Mouse (Mus musculus): Measurements from ENCODE around the gene Ints4. TPM values are rescaled to one million over a fixed set of nuclear protein-coding genes. Genes with fewer than 3 reads are reported as not detected.
"Not testable (repeated sequence)": the region's sequence is repeated elsewhere in the genome, so short reads cannot be mapped to it uniquely, and the experiment has no call there.

Gene Ints4
- 21.9 and 26.7 TPM in 2 replicates for polyA plus RNA-seq (2015; fragmentation: Nextera tagmentation; extraction: Ambion mirVana)

DNA sequence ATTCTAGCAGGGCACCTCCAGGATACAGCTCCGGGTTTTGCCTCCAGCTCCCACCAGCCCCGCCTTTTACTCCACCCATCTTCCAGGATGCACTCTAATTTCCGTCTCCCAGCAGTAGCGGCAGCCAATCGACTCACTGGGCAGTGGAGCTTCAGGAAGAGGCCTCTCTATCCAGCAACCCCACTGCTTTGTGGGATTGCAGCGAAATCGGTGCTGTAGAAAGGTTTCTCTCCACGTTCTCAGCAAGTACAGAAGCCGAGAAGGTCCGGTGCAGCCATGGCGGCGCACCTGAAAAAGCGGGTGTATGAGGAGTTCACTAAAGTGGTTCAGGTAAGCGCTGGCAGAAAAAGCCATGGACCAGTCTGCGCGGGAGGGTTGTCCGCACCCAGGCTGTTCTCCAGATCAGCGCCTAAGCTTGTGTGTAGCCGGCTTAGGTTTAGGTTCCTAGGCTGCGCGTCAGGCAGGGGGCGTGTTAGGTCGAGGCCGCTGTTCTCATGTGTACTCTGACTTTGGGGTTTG, at the start of gene Ints4:
Gene Ints4, plus strand, starts transcription at position 136 of the 519 bp plus-strand sequence.
- Histone ChIP-seq H3K27me3 (ENCODE audit: control insufficient read depth, insufficient read depth, low read length) (no peaks in the 10 kb centered on the region), H3K4me1 (replicated peaks; ENCODE audit: control insufficient read depth, insufficient read depth) (no peaks in the 10 kb centered on the region; the same call in 1 of the 2 replicates), H3K27ac (replicated peaks) (peak within 1 kb of the TSS; percentile 49), H3K9ac (ENCODE audit: low read length) (peak within 1 kb of the TSS; percentile 50), H3K9me3 (ENCODE audit: control insufficient read depth, low read length) (no peaks in the 10 kb centered on the region), H3K4me2 (replicated peaks; ENCODE audit: low read depth) (peak within 1 kb of the TSS; percentile 59), H3K4me3 (ENCODE audit: low read depth, low read length) (peak within 1 kb of the TSS; percentile 48), H3K36me3 (ENCODE audit: control insufficient read depth, insufficient read depth, low read length) (peaks cover 8% of the 10 kb centered on the region; the same call in 1 of the 2 replicates)
- DNase-seq (ENCODE audit: low spot score) (peak; percentile 94), ATAC-seq (ENCODE audit: low FRiP score, low TSS enrichment) (peak; percentile 99)
- 1% methylated on average over 24 of the region's 24 CpGs for WGBS
- TF ChIP-seq CTCF (IDR thresholded peaks at IDR 0.05; ENCODE audit: low read depth) (peak; percentile 60), EP300 (optimal IDR thresholded peaks at IDR 0.05) (no peak)

DNA sequence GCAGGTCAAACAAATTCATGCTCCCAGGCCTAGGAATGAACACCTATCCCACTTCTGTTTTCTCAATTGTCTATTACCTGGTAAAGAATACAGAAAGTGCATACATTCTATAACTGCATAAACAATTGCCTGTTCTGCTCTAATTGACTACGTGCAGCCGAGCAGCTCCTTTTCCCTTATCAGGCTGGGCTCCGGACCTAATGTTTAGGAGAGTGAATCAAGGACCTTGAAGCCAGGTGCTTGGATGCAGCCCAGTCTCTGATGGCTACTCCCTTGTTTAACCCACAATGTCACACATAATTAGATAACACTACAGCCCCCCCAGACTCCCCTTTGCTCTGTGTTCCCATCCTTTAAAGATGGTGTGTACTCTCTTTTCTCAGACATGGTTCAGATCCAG, 47.2 kb upstream of the Ints4 start:
- not testable (repeated sequence) for H3K4me2 ChIP-seq (replicated peaks; ENCODE audit: low read depth); H3K9me3 ChIP-seq (ENCODE audit: control insufficient read depth, low read length); H3K4me3 ChIP-seq (ENCODE audit: low read depth, low read length); ATAC-seq (ENCODE audit: low FRiP score, low TSS enrichment); H3K27me3 ChIP-seq (ENCODE audit: control insufficient read depth, insufficient read depth, low read length); DNase-seq (ENCODE audit: low spot score); H3K4me1 ChIP-seq (replicated peaks; ENCODE audit: control insufficient read depth, insufficient read depth); H3K9ac ChIP-seq (ENCODE audit: low read length); H3K36me3 ChIP-seq (ENCODE audit: control insufficient read depth, insufficient read depth, low read length); H3K27ac ChIP-seq (replicated peaks)
- WGBS, result 43% methylated on average over 3 of the region's 3 CpGs

DNA sequence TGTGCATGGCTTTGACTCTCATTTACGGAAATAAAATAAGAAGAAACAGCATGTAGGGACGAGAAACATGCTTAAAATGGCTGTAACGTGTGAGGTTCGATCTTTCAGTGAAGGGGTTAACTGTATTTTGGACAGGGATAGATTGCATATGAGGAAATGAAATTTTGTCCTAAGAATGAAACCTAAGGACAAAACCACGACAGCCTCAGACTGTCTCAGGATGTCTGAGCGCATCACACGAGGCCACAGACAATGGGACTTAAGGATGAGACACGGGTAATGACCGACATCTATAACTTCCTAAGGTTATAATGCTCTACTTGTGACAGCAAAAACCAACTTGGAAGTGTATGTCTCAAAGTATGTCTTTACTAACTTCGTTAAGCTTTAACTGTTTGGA, 46.2 kb upstream of the Ints4 start:
- no peak for DNase-seq (ENCODE audit: low spot score)
- H3K27me3 ChIP-seq (ENCODE audit: control insufficient read depth, insufficient read depth, low read length), result no peaks in the 10 kb centered on the region
- H3K9ac ChIP-seq (ENCODE audit: low read length), result no peak overlapping the region
- no peaks in the 10 kb centered on the region for H3K9me3 ChIP-seq (ENCODE audit: control insufficient read depth, low read length)
- H3K27ac ChIP-seq (replicated peaks), result no peak overlapping the region
- H3K36me3 ChIP-seq (ENCODE audit: control insufficient read depth, insufficient read depth, low read length), result no peaks in the 10 kb centered on the region
- H3K4me3 ChIP-seq (ENCODE audit: low read depth, low read length), result no peak overlapping the region
- H3K4me1 ChIP-seq (replicated peaks; ENCODE audit: control insufficient read depth, insufficient read depth), result 0 out of 2 replicates have a peak, but pooled peaks cover 2% of the 10 kb centered on the region
- no peak overlapping the region for H3K4me2 ChIP-seq (replicated peaks; ENCODE audit: low read depth)
- ATAC-seq (ENCODE audit: low FRiP score, low TSS enrichment), result no peak
- TF ChIP-seq CTCF (IDR thresholded peaks at IDR 0.05; ENCODE audit: low read depth) (no peak), EP300 (optimal IDR thresholded peaks at IDR 0.05) (no peak)
- WGBS, result 82% methylated on average over 10 of the region's 10 CpGs

DNA sequence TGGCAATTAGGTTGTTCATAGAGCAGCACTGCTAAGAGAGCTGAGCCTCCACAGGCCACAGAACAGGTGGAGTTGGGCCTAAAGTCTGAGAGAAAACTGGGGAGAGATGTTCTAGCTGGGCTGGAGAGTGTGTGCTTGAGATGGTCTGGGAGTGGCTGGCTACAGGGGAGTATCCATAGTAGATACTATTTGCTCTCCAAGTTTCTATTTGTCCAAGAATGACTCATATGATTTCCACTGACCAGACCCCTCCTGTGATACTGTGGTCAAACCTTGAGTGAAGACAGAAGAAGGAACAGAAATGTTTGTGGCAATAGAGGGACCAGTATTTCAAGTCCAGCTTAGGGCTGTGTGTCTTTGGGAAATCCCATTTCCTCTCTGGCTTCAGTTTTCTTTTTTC, 41.8 kb upstream of the Ints4 start:
- Histone ChIP-seq H3K9ac (ENCODE audit: low read length) (no peak overlapping the region), H3K27ac (replicated peaks) (peak overlapping the region; percentile 56; the same call in 1 of the 2 replicates), H3K4me1 (replicated peaks; ENCODE audit: control insufficient read depth, insufficient read depth) (no peaks in the 10 kb centered on the region), H3K4me2 (replicated peaks; ENCODE audit: low read depth) (no peak overlapping the region), H3K36me3 (ENCODE audit: control insufficient read depth, insufficient read depth, low read length) (no peaks in the 10 kb centered on the region), H3K4me3 (ENCODE audit: low read depth, low read length) (no peak overlapping the region), H3K9me3 (ENCODE audit: control insufficient read depth, low read length) (no peaks in the 10 kb centered on the region), H3K27me3 (ENCODE audit: control insufficient read depth, insufficient read depth, low read length) (no peaks in the 10 kb centered on the region)
- DNase-seq (ENCODE audit: low spot score) (peak; percentile 38), ATAC-seq (ENCODE audit: low FRiP score, low TSS enrichment) (peak; percentile 99)
- TF ChIP-seq CTCF (IDR thresholded peaks at IDR 0.05; ENCODE audit: low read depth) (no peak), EP300 (optimal IDR thresholded peaks at IDR 0.05) (no peak)

DNA sequence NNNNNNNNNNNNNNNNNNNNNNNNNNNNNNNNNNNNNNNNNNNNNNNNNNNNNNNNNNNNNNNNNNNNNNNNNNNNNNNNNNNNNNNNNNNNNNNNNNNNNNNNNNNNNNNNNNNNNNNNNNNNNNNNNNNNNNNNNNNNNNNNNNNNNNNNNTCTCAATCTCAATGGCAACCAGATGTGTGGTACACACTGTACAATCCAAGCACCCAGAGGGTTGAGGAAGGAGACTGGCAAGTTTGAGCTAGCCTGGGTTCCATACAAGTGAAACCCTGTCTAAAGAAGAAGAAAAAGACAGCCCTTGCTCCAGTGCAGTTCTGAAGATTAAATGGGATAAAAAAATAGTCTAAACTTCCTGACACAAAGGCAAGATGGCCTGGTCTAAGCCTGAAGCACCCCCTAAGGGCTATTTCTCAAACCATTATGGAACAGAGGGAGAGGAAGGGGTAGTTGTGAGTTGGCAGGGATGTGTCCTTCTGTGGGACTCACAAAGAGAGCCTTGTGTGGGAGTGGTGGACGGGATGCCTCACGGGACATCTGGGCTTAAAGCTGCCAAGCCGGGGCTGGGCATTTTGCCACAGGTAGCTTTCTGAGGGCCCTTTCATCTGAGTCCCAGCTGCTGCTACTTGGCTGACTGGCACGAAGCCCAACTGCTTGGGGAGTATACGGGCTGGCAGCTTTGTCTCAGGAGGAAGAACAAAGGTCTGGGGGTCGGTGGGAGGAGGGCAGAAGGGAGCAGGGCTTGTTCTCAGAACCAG, 34.4 kb upstream of the Ints4 start:
- H3K27ac ChIP-seq (replicated peaks), result peak overlapping the region; percentile 89
- H3K36me3 ChIP-seq (ENCODE audit: control insufficient read depth, insufficient read depth, low read length), result no peaks in the 10 kb centered on the region
- H3K4me1 ChIP-seq (replicated peaks; ENCODE audit: control insufficient read depth, insufficient read depth), result peaks cover 4% of the 10 kb centered on the region; the same call in 1 of the 2 replicates
- ATAC-seq (ENCODE audit: low FRiP score, low TSS enrichment), result peak; percentile 89
- no peak overlapping the region for H3K4me3 ChIP-seq (ENCODE audit: low read depth, low read length)
- no peak overlapping the region for H3K4me2 ChIP-seq (replicated peaks; ENCODE audit: low read depth)
- no peaks in the 10 kb centered on the region for H3K9me3 ChIP-seq (ENCODE audit: control insufficient read depth, low read length)
- no peaks in the 10 kb centered on the region for H3K27me3 ChIP-seq (ENCODE audit: control insufficient read depth, insufficient read depth, low read length)
- H3K9ac ChIP-seq (ENCODE audit: low read length), result no peak overlapping the region
- peak; percentile 13; the same call in 1 of the 2 replicates for TF ChIP-seq CTCF (IDR thresholded peaks at IDR 0.05; ENCODE audit: low read depth)
- TF ChIP-seq EP300 (optimal IDR thresholded peaks at IDR 0.05), result no peak
- WGBS, result 8% methylated on average over 6 of the region's 6 CpGs
- DNase-seq (ENCODE audit: low spot score), result peak; percentile 92

DNA sequence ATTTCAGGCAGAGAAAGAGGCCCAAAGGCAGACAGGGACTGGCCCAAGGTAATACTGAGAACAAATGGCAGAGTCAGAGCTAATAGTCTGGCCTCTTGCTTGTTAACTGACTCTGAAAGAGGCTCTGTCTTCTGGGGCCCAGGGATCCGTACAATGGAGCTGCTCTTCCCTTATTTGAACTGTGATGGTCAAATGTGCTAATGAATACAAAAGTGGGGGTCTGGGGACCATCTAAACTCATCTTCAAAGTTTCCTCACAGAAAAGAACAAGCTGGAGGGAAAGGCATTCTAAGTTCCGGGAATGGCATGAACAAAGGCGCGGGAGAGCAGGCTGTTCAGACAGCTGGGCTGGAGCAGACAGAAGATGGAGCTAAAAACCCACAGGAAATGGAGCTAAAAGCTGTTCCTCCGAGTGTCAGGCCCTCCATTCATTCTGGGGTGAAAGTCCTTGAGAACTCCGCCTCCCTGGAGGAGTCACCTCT, 33.7 kb upstream of the Ints4 start:
- H3K36me3 ChIP-seq (ENCODE audit: control insufficient read depth, insufficient read depth, low read length), result no peaks in the 10 kb centered on the region
- ATAC-seq (ENCODE audit: low FRiP score, low TSS enrichment), result peak; percentile 36

DNA sequence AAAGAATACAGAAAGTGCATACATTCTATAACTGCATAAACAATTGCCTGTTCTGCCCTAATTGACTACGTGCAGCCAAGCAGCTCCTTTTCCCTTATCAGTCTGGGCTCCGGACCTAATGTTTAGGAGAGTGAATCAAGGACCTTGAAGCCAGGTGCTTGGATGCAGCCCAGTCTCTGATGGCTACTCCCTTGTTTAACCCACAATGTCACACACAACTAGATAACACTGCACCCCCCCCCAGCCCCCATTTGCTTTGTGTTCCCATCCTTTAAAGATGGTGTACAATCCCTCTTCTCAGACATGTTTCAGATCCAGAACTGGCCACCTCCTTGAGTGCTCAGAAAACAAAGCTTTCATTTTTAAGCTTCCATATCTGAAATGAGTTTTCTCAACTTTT, 29.7 kb upstream of the Ints4 start, which contains the start of gene Kctd14:
Gene Kctd14, plus strand, starts transcription at position 301 of the 400 bp plus-strand sequence.
- ATAC-seq (ENCODE audit: low FRiP score, low TSS enrichment), result not testable (repeated sequence)

More for the DNA sequence above, 33.7 kb upstream of the Ints4 start:
- Histone ChIP-seq H3K4me2 (replicated peaks; ENCODE audit: low read depth) (no peak overlapping the region), H3K27me3 (ENCODE audit: control insufficient read depth, insufficient read depth, low read length) (no peaks in the 10 kb centered on the region), H3K4me1 (replicated peaks; ENCODE audit: control insufficient read depth, insufficient read depth) (peaks cover 4% of the 10 kb centered on the region; the same call in 1 of the 2 replicates), H3K9me3 (ENCODE audit: control insufficient read depth, low read length) (no peaks in the 10 kb centered on the region), H3K4me3 (ENCODE audit: low read depth, low read length) (no peak overlapping the region), H3K27ac (replicated peaks) (peak overlapping the region; percentile 89), H3K9ac (ENCODE audit: low read length) (peak overlapping the region; percentile 23; the same call in 1 of the 2 replicates)
- 52% methylated on average over 6 of the region's 6 CpGs for WGBS
- no peak for TF ChIP-seq EP300 (optimal IDR thresholded peaks at IDR 0.05)
- peak; percentile 51 for TF ChIP-seq CTCF (IDR thresholded peaks at IDR 0.05; ENCODE audit: low read depth)
- DNase-seq (ENCODE audit: low spot score), result peak; percentile 52

More for the DNA sequence above, 29.7 kb upstream of the Ints4 start, which contains the start of gene Kctd14:
- not testable (repeated sequence) for DNase-seq (ENCODE audit: low spot score); H3K4me3 ChIP-seq (ENCODE audit: low read depth, low read length); H3K36me3 ChIP-seq (ENCODE audit: control insufficient read depth, insufficient read depth, low read length); H3K27me3 ChIP-seq (ENCODE audit: control insufficient read depth, insufficient read depth, low read length); H3K9ac ChIP-seq (ENCODE audit: low read length); H3K4me2 ChIP-seq (replicated peaks; ENCODE audit: low read depth); H3K9me3 ChIP-seq (ENCODE audit: control insufficient read depth, low read length); H3K4me1 ChIP-seq (replicated peaks; ENCODE audit: control insufficient read depth, insufficient read depth)
- H3K27ac ChIP-seq (replicated peaks), result 0 out of 2 replicates have a peak within 1 kb of the TSS, but pooled peaks have one; percentile 91
- WGBS, result 32% methylated on average over 2 of the region's 2 CpGs
